Mouse (Mus musculus) MEL (cell line): Measurements from ENCODE around the gene Dnah3. TPM values are rescaled to one million over a fixed set of nuclear protein-coding genes. Genes with fewer than 3 reads are reported as not detected.

Source experiments
- DNase-seq: peaks from one replicate; pipeline ENCODE4 v3.0.0; 2011; ENCODE audit warnings: low read depth, low spot score
- H3K27ac ChIP-seq: 2 replicates; pipeline ENCODE4 v1.5.1; 2012; ENCODE audit warnings: low read depth, mild to moderate bottlenecking, control low read depth, low read length, moderate library complexity; ENCODE audit not compliant: control insufficient read depth
- H3K27me3 ChIP-seq, 2 experiments: fragments of 150-350 bp in 1 of 2; sonication (generic) in 1 of 2; 2 replicates each; pipeline ENCODE4 v1.6.1; 2012; ENCODE audit warnings: low read length in 2 of 2, mild to moderate bottlenecking in 2 of 2, improper control_type of control experiment in 1 of 2, moderate library complexity in 1 of 2; ENCODE audit not compliant: insufficient read depth in 2 of 2, control insufficient read depth in 1 of 2
- H3K36me3 ChIP-seq, 2 experiments: 2 replicates each; pipeline ENCODE4 v1.6.1; 2012 to 2014; ENCODE audit warnings: low read length in 2 of 2, improper control_type of control experiment in 1 of 2, inconsistent platforms in 1 of 2, mild to moderate bottlenecking in 1 of 2; ENCODE audit not compliant: insufficient read depth in 2 of 2, control insufficient read depth in 1 of 2
- H3K4me1 ChIP-seq, 2 experiments: fragments of 150-350 bp in 1 of 2; sonication (generic) in 1 of 2; 2 replicates each; pipeline ENCODE4 v1.6.1; 2012; ENCODE audit warnings: low read length in 2 of 2, improper control_type of control experiment in 1 of 2, mild to moderate bottlenecking in 1 of 2; ENCODE audit not compliant: insufficient read depth in 2 of 2, control insufficient read depth in 1 of 2
- H3K4me3 ChIP-seq, 2 experiments: fragments of 150-350 bp in 1 of 2; sonication (generic) in 1 of 2; 2 replicates each; pipeline ENCODE4 v1.5.1; 2012; ENCODE audit warnings: low read depth in 2 of 2, low read length in 2 of 2, mild to moderate bottlenecking in 2 of 2, moderate library complexity in 2 of 2, control low read depth in 1 of 2, improper control_type of control experiment in 1 of 2; ENCODE audit not compliant: control insufficient read depth in 1 of 2, insufficient read depth in 1 of 2
- H3K79me2 ChIP-seq: 2 replicates; pipeline ENCODE4 v1.6.1; 2012; ENCODE audit warnings: mild to moderate bottlenecking, low read length, moderate library complexity; ENCODE audit not compliant: control insufficient read depth, poor library complexity, insufficient read depth
- H3K9ac ChIP-seq: 2 replicates; pipeline ENCODE4 v1.6.1; 2012; ENCODE audit warnings: low read depth, mild to moderate bottlenecking, control low read depth, low read length, moderate library complexity; ENCODE audit not compliant: control insufficient read depth, poor library complexity, severe bottlenecking
- H3K9me3 ChIP-seq: fragments of 150-350 bp; sonication (generic); replicated peaks from 2 replicates; pipeline ENCODE4 v1.6.1; 2012; ENCODE audit warnings: mild to moderate bottlenecking, low read length, improper control_type of control experiment, moderate library complexity; ENCODE audit not compliant: insufficient read depth
- BHLHE40 ChIP-seq: IDR thresholded peaks from 2 replicates; pipeline ENCODE4 v1.6.1; 2012; ENCODE audit warnings: low read depth, mild to moderate bottlenecking, inconsistent platforms, low read length, improper control_type of control experiment, borderline replicate concordance
- CHD1 ChIP-seq: IDR thresholded peaks from 2 replicates; pipeline ENCODE4 v1.6.1; 2012; ENCODE audit warnings: low read depth, mild to moderate bottlenecking, inconsistent platforms, low read length, improper control_type of control experiment
- CHD2 ChIP-seq: IDR thresholded peaks from 2 replicates; pipeline ENCODE4 v1.6.1; 2011; ENCODE audit warnings: low read length, improper control_type of control experiment
- E2F4 ChIP-seq: IDR thresholded peaks from 2 replicates; pipeline ENCODE4 v1.6.1; 2011; ENCODE audit warnings: low read depth, low read length, improper control_type of control experiment, borderline replicate concordance
- EP300 ChIP-seq, 2 experiments: IDR thresholded peaks; 2 replicates each; pipeline ENCODE4 v1.6.1; 2011; ENCODE audit warnings: improper control_type of control experiment in 2 of 2, low read length in 2 of 2, low read depth in 1 of 2, mild to moderate bottlenecking in 1 of 2
- GABPA ChIP-seq: IDR thresholded peaks from 2 replicates; pipeline ENCODE4 v1.6.1; 2012; ENCODE audit warnings: low read depth, mild to moderate bottlenecking, inconsistent platforms, low read length, improper control_type of control experiment, moderate library complexity
- HCFC1 ChIP-seq: IDR thresholded peaks from 2 replicates; pipeline ENCODE4 v1.6.1; 2012; ENCODE audit warnings: low read depth, mild to moderate bottlenecking, inconsistent platforms, low read length, improper control_type of control experiment, moderate library complexity
- JUND ChIP-seq: IDR thresholded peaks from 2 replicates; pipeline ENCODE4 v1.6.1; 2011; ENCODE audit warnings: low read depth, mild to moderate bottlenecking, improper control_type of control experiment, low read length
- MAFK ChIP-seq: IDR thresholded peaks from 2 replicates; pipeline ENCODE4 v1.6.1; 2011; ENCODE audit warnings: low read depth, mild to moderate bottlenecking, low read length, improper control_type of control experiment, borderline replicate concordance
- MAX ChIP-seq: IDR thresholded peaks from 2 replicates; pipeline ENCODE4 v1.6.1; 2011; ENCODE audit warnings: low read length, improper control_type of control experiment
- MAZ ChIP-seq: IDR thresholded peaks from 2 replicates; pipeline ENCODE4 v1.6.1; 2012; ENCODE audit warnings: low read depth, mild to moderate bottlenecking, inconsistent platforms, low read length, improper control_type of control experiment
- MEF2A ChIP-seq: IDR thresholded peaks from 2 replicates; pipeline ENCODE4 v1.6.1; 2014; ENCODE audit warnings: low read depth, mild to moderate bottlenecking, inconsistent platforms, low read length, improper control_type of control experiment; ENCODE audit not compliant: poor library complexity, insufficient replicate concordance, severe bottlenecking; ENCODE audit errors: extremely low read depth
- MYB ChIP-seq: IDR thresholded peaks from 2 replicates; pipeline ENCODE4 v1.6.1; 2011; ENCODE audit warnings: mild to moderate bottlenecking, low read depth, low read length, improper control_type of control experiment
- MYC ChIP-seq: IDR thresholded peaks from 2 replicates; pipeline ENCODE4 v1.6.1; 2011; ENCODE audit warnings: low read depth, mild to moderate bottlenecking, low read length, improper control_type of control experiment, moderate library complexity
- NELFE ChIP-seq: IDR thresholded peaks from 2 replicates; pipeline ENCODE4 v1.6.1; 2011; ENCODE audit warnings: low read depth, low read length, improper control_type of control experiment
- POLR2A ChIP-seq, 2 experiments: IDR thresholded peaks; 2 replicates each; pipeline ENCODE4 v1.6.1; 2011 to 2012; ENCODE audit warnings: low read length in 2 of 2, mild to moderate bottlenecking in 2 of 2, control low read depth in 1 of 2, improper control_type of control experiment in 1 of 2, low read depth in 1 of 2, moderate library complexity in 1 of 2; ENCODE audit not compliant: control insufficient read depth in 1 of 2, insufficient read depth in 1 of 2, poor library complexity in 1 of 2
- POLR2AphosphoS2 ChIP-seq: IDR thresholded peaks from 2 replicates; pipeline ENCODE4 v1.6.1; 2011; ENCODE audit warnings: low read length, improper control_type of control experiment
- POLR2AphosphoS5 ChIP-seq: IDR thresholded peaks from 2 replicates; pipeline ENCODE4 v1.6.1; 2012; ENCODE audit warnings: low read depth, borderline replicate concordance, mild to moderate bottlenecking, inconsistent platforms, low read length, moderate library complexity, mixed read lengths
- RAD21 ChIP-seq: IDR thresholded peaks from 2 replicates; pipeline ENCODE4 v1.6.1; 2011; ENCODE audit warnings: mild to moderate bottlenecking, low read depth, low read length, improper control_type of control experiment
- RCOR1 ChIP-seq: IDR thresholded peaks from 2 replicates; pipeline ENCODE4 v1.6.1; 2012; ENCODE audit warnings: low read depth, mild to moderate bottlenecking, inconsistent platforms, low read length, improper control_type of control experiment
- SIN3A ChIP-seq: IDR thresholded peaks from 2 replicates; pipeline ENCODE4 v1.6.1; 2012; ENCODE audit warnings: low read length, improper control_type of control experiment, inconsistent platforms
- TAL1 ChIP-seq: IDR thresholded peaks from 2 replicates; pipeline ENCODE4 v1.6.1; 2012; ENCODE audit warnings: mild to moderate bottlenecking, inconsistent platforms, low read length, moderate library complexity, mixed read lengths
- TCF12 ChIP-seq: IDR thresholded peaks from 2 replicates; pipeline ENCODE4 v1.6.1; 2014; ENCODE audit warnings: low read depth, mild to moderate bottlenecking, inconsistent platforms, low read length, improper control_type of control experiment, moderate library complexity
- UBTF ChIP-seq: IDR thresholded peaks from 2 replicates; pipeline ENCODE4 v1.6.1; 2012; ENCODE audit warnings: low read depth, mild to moderate bottlenecking, inconsistent platforms, low read length, improper control_type of control experiment, moderate library complexity, borderline replicate concordance; ENCODE audit not compliant: insufficient read depth
- USF1 ChIP-seq: IDR thresholded peaks from 2 replicates; pipeline ENCODE4 v1.6.1; 2014; ENCODE audit warnings: low read depth, mild to moderate bottlenecking, inconsistent platforms, low read length, improper control_type of control experiment, moderate library complexity
- ZKSCAN1 ChIP-seq: IDR thresholded peaks from 2 replicates; pipeline ENCODE4 v1.6.1; 2012; ENCODE audit warnings: low read depth, mild to moderate bottlenecking, inconsistent platforms, low read length, improper control_type of control experiment, moderate library complexity
- ZMIZ1 ChIP-seq: IDR thresholded peaks from 2 replicates; pipeline ENCODE4 v1.6.1; 2012; ENCODE audit warnings: low read depth, mild to moderate bottlenecking, inconsistent platforms, low read length, improper control_type of control experiment, moderate library complexity
- polyA plus RNA-seq, 2 experiments: library from polyadenylated mRNA; stranded (reverse) in 1 of 2; unstranded in 1 of 2; fragments of >175 nt in 1 of 2; fragments of >200 nt in 1 of 2; gene quantifications; 2 replicates each; pipeline versions ENCODE4 v1.2.1 to v1.2.4; 2012; ENCODE audit warnings: low replicate concordance in 2 of 2, low read depth in 1 of 2; ENCODE audit not compliant: insufficient read length in 2 of 2, insufficient read depth in 1 of 2, missing spikeins in 1 of 2
- total RNA-seq: library from RNA; depleted of rRNA; stranded (reverse); fragments of 300-350 nt; gene quantifications from 2 replicates; pipeline ENCODE4 v1.2.3, GENCODE M21; 2012

Gene Dnah3
- total and polyA plus RNA-seq, 3 experiments = not detected

- TF ChIP-seq POLR2AphosphoS5 (no peak), BHLHE40 (no peak), TAL1 (no peak), UBTF (no peak), SIN3A (no peak), JUND (no peak), E2F4 (no peak), GABPA (no peak), CHD2 (no peak), POLR2A (IDR thresholded peaks at IDR 0.05; ENCODE audit: control insufficient read depth in 1 of 2, insufficient read depth in 1 of 2, low read depth in 1 of 2, low read length in 2 of 2, poor library complexity in 1 of 2) (no peak), RAD21 (no peak), HCFC1 (no peak), CHD1 (no peak), EP300 (IDR thresholded peaks at IDR 0.05; ENCODE audit: low read depth in 1 of 2, low read length in 2 of 2) (no peak), MAFK (no peak), MAZ (no peak), ZMIZ1 (no peak)
- TF ChIP-seq, all 39 proteins: peak for 0
- H3K79me2 ChIP-seq = no peaks in the 10 kb centered on the region
- no peak overlapping the region for H3K27ac ChIP-seq
- no peaks in the 10 kb centered on the region for H3K4me1 ChIP-seq
- no peak for DNase-seq
- no peaks in the 10 kb centered on the region for H3K9me3 ChIP-seq
- H3K27me3 ChIP-seq = no peaks in the 10 kb centered on the region
- H3K9ac ChIP-seq = no peak overlapping the region
- no peak overlapping the region for H3K4me3 ChIP-seq
- H3K36me3 ChIP-seq = no peaks in the 10 kb centered on the region
Measured at GRCm38 (mm10) chr7:119954047-119954446, 141.0 kb downstream of the Dnah3 start.

GRCm38 (mm10) chr7:119941569-119941968 lies 153.5 kb downstream of the Dnah3 start:
- Histone ChIP-seq H3K4me1 (no peaks in the 10 kb centered on the region), H3K36me3 (no peaks in the 10 kb centered on the region), H3K9ac (no peak overlapping the region), H3K27me3 (peaks cover 0 to 3% of the 10 kb centered on the region in 2 experiments; a peak in 1 of 4 replicates), H3K27ac (no peak overlapping the region), H3K4me3 (no peak overlapping the region), H3K9me3 (no peaks in the 10 kb centered on the region), H3K79me2 (no peaks in the 10 kb centered on the region)
- DNase-seq = no peak
- TF ChIP-seq NELFE (no peak), POLR2AphosphoS2 (no peak), RCOR1 (no peak), USF1 (no peak), ZKSCAN1 (no peak), MAX (no peak), TAL1 (no peak), MEF2A (no peak), MYC (no peak), EP300 (IDR thresholded peaks at IDR 0.05; ENCODE audit: low read depth in 1 of 2, low read length in 2 of 2) (no peak), CHD2 (no peak), TCF12 (no peak), MYB (no peak), BHLHE40 (no peak)
